Mouse (Mus musculus) brain, embryonic 14.5 days (tissue): Measurements from ENCODE around the gene Dtd2.

Experiments
- CTCF ChIP-seq: fragments of 200-500 bp; IDR thresholded peaks from 2 replicates; pipeline ENCODE4 v1.5.1; 2012; ENCODE audit warnings: inconsistent platforms, mild to moderate bottlenecking, moderate library complexity, borderline replicate concordance; ENCODE audit not compliant: insufficient read depth, insufficient read length; ENCODE audit errors: extremely low read depth
- POLR2A ChIP-seq: fragments of 200-500 bp; IDR thresholded peaks from 2 replicates; pipeline ENCODE4 v1.6.1; 2012; ENCODE audit warnings: mild to moderate bottlenecking, inconsistent platforms, borderline replicate concordance; ENCODE audit not compliant: poor library complexity, insufficient read depth, insufficient read length, severe bottlenecking; ENCODE audit errors: extremely low read depth

GRCm38 (mm10) chr12:51985163-51985748 is 21.0 kb downstream of the Dtd2 start:
- TF ChIP-seq CTCF: no peak
- TF ChIP-seq POLR2A: no peak
